Mouse (Mus musculus): ENCODE data around the gene Polr1b. TPM values are rescaled to one million over a fixed set of nuclear protein-coding genes. Genes with fewer than 3 reads are reported as not detected.

Gene Polr1b
- polyA plus RNA-seq, 1 experiment from 2014 or later: 22.1 TPM

DNA sequence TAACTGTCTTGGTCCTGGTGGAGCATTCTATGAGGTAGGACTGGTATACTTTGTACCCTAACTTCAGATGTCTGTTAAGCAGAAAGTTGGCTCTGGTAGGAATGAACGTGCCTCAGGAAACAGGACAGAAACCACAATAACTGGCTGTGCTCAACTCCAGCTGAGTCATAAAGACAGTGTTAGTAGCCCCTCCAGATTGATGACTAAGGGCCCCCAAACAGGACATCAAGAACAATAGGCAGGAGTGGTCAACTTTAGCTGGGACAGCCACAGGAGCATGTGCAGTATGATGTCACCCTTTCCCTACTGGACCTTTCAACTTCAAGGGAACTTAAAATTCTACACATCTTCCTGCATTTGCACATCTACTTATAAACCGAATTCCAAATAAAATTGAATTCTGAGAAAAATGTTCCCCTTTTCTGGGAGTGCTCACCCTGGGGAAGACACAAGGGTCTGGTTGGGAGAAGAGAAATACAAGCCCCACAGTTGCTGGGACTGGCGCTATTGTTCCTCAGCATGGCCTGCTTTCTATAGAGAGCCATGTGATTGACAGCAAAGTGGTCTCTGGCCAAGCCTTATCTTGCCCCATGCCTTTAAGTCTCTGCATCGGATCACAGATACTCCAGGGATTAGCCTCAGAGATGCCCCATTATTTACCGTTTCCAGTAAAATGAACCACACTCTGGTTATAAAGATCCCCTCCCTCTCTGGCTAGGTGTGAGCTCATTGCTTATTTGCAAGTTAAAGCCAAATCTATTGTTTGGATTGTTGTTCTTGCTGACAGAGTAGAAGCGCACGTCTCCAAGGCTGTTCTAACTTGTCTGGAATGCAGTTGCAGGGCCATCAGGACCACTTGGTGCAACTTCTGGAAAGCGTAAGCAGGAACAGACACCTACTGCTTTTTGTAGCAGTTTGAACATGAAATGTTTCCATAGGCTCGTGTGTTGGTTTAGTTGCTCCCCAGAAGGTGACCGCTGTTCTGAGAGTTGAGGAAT, 66.0 kb downstream of the Polr1b start:
- no peaks in the 10 kb centered on the region for H3K9me3 ChIP-seq (replicated peaks; ENCODE audit: control insufficient read depth, low read length)
- H3K4me1 ChIP-seq (ENCODE audit: control insufficient read depth, insufficient read depth, low read length): no peaks in the 10 kb centered on the region
- 0 out of 2 replicates have a peak overlapping the region, but pooled peaks have one; percentile 18 for H3K27ac ChIP-seq (ENCODE audit: low read length)
- no peaks in the 10 kb centered on the region for H3K36me3 ChIP-seq (ENCODE audit: control insufficient read depth, insufficient read depth, low read length)
- H3K4me2 ChIP-seq (ENCODE audit: low read depth, low read length): no peak overlapping the region
- no peak overlapping the region for H3K4me3 ChIP-seq (replicated peaks; ENCODE audit: low read length)
- H3K9ac ChIP-seq (ENCODE audit: low read length): no peak overlapping the region
- WGBS: 66% methylated on average over 10 of the region's 10 CpGs
- no peaks in the 10 kb centered on the region for H3K27me3 ChIP-seq (ENCODE audit: control insufficient read depth, insufficient read depth, low read length)
- ATAC-seq (ENCODE audit: insufficient read depth, low FRiP score): no peak

DNA sequence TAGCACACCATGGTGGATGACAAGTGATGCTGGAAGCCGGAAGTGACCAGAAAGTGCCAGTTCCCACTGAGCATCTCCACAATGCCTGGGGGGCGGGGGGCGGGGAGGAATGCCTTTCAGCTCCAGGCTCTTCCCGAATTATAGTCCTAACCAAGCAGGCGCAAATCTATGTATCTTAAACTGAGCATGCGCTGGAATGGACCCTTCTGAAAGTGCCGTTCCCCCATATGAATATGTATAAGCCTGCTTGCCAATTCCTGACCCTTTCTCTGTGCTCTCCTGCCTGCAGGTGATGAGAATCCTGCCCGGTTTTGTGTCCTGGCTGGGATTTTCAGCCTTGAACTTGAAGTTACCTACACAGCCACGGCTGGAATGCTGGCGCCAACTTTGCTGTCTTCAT, 72.6 kb downstream of the Polr1b start:
- ATAC-seq (ENCODE audit: insufficient read depth, low FRiP score): no peak
- Histone ChIP-seq H3K4me1 (ENCODE audit: control insufficient read depth, insufficient read depth, low read length) (no peaks in the 10 kb centered on the region), H3K4me3 (replicated peaks; ENCODE audit: low read length) (no peak overlapping the region), H3K9me3 (replicated peaks; ENCODE audit: control insufficient read depth, low read length) (no peaks in the 10 kb centered on the region), H3K4me2 (ENCODE audit: low read depth, low read length) (no peak overlapping the region), H3K27ac (ENCODE audit: low read length) (no peak overlapping the region), H3K27me3 (ENCODE audit: control insufficient read depth, insufficient read depth, low read length) (no peaks in the 10 kb centered on the region), H3K9ac (ENCODE audit: low read length) (no peak overlapping the region; the same call in 1 of the 2 replicates), H3K36me3 (ENCODE audit: control insufficient read depth, insufficient read depth, low read length) (no peaks in the 10 kb centered on the region)
- WGBS: 54% methylated on average over 10 of the region's 10 CpGs

DNA sequence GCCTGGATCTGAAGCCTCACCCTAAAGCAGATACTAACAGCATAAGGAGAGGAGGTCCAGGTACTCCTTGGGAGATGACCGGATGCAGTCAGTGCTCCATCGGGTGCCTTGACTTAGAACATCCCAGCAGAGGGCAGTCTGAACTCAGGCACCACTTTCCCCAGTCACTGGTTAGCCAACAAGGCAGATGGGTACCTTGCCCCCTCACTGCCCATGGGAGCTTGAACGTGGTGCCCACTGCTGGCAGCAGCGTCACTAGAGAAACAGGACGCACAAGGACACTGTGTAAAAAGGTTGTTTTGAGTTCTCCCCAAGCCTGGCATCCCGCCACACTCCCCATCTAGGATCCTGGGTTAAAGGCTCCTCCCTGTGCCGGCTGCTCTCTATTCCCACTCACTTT, 73.7 kb downstream of the Polr1b start:
- H3K36me3 ChIP-seq (ENCODE audit: control insufficient read depth, insufficient read depth, low read length): no peaks in the 10 kb centered on the region

DNA sequence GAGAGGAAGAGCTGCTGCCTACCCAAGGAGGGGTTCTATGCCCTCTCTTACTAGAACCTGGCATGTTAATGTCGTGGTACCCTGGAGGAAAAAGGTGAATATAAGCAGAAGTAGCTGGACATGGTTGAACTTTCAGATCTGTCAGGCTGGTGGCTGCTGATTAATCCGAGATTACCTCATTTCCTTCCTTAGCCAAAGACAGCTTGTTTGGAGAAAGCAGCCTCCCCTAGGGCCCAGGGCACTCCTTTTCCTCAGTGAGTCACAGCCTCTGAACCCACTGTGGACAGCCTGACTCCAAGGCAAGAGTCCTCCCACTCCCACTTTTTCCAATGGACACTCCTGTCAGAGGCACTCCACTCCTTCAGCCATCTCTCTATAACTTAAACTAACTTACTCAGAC, 74.8 kb downstream of the Polr1b start:
- H3K4me1 ChIP-seq (ENCODE audit: control insufficient read depth, insufficient read depth, low read length): no peaks in the 10 kb centered on the region
- H3K27me3 ChIP-seq (ENCODE audit: control insufficient read depth, insufficient read depth, low read length): no peaks in the 10 kb centered on the region
- H3K9me3 ChIP-seq (replicated peaks; ENCODE audit: control insufficient read depth, low read length): no peaks in the 10 kb centered on the region
- no peak overlapping the region for H3K9ac ChIP-seq (ENCODE audit: low read length)
- WGBS: 65% methylated on average over 2 of the region's 2 CpGs
- ATAC-seq (ENCODE audit: insufficient read depth, low FRiP score): no peak
- no peaks in the 10 kb centered on the region for H3K36me3 ChIP-seq (ENCODE audit: control insufficient read depth, insufficient read depth, low read length)
- H3K27ac ChIP-seq (ENCODE audit: low read length): no peak overlapping the region
- no peak overlapping the region for H3K4me3 ChIP-seq (replicated peaks; ENCODE audit: low read length)
- no peak overlapping the region for H3K4me2 ChIP-seq (ENCODE audit: low read depth, low read length)

More for the DNA sequence above, 73.7 kb downstream of the Polr1b start:
- Histone ChIP-seq H3K4me1 (ENCODE audit: control insufficient read depth, insufficient read depth, low read length) (no peaks in the 10 kb centered on the region), H3K9ac (ENCODE audit: low read length) (no peak overlapping the region), H3K4me3 (replicated peaks; ENCODE audit: low read length) (no peak overlapping the region), H3K27me3 (ENCODE audit: control insufficient read depth, insufficient read depth, low read length) (no peaks in the 10 kb centered on the region), H3K4me2 (ENCODE audit: low read depth, low read length) (no peak overlapping the region), H3K27ac (ENCODE audit: low read length) (no peak overlapping the region), H3K9me3 (replicated peaks; ENCODE audit: control insufficient read depth, low read length) (no peaks in the 10 kb centered on the region)
- WGBS: 37% methylated on average over 7 of the region's 7 CpGs
- peak; percentile 76; the same call in 1 of the 2 replicates for ATAC-seq (ENCODE audit: insufficient read depth, low FRiP score)

Other genes with a start within 250 kb of the Polr1b start
- 4.5 and 5.2 TPM in 2 replicates for gene Fbln7, start 238.0 kb upstream of the Polr1b start, polyA plus RNA-seq (2015; fragmentation: Nextera tagmentation; extraction: Ambion mirVana)
- gene Zc3h8, start 156.9 kb upstream of the Polr1b start, polyA plus RNA-seq (2015; fragmentation: Nextera tagmentation; extraction: Ambion mirVana): 5.5 and 6.1 TPM in 2 replicates
- gene Zc3h6, start 133.6 kb upstream of the Polr1b start, polyA plus RNA-seq (2015; fragmentation: Nextera tagmentation; extraction: Ambion mirVana): 0.95 and 1.5 TPM in 2 replicates
- 5.5 and 7.3 TPM in 2 replicates for gene Gm10762, start 133.3 kb upstream of the Polr1b start, polyA plus RNA-seq (2015; fragmentation: Nextera tagmentation; extraction: Ambion mirVana)
- gene Vinac1, start 52.8 kb upstream of the Polr1b start, polyA plus RNA-seq (2015; fragmentation: Nextera tagmentation; extraction: Ambion mirVana): 0.06 and 0.10 TPM in 2 replicates
- gene Ttl, start 35.1 kb upstream of the Polr1b start, polyA plus RNA-seq (2015; fragmentation: Nextera tagmentation; extraction: Ambion mirVana): 12.0 and 13.1 TPM in 2 replicates
- gene Chchd5, start 28.7 kb downstream of the Polr1b start, polyA plus RNA-seq (2015; fragmentation: Nextera tagmentation; extraction: Ambion mirVana): 21.5 and 22.4 TPM in 2 replicates
- 24.8 and 25.9 TPM in 2 replicates for gene Slc20a1, start 97.8 kb downstream of the Polr1b start, polyA plus RNA-seq (2015; fragmentation: Nextera tagmentation; extraction: Ambion mirVana)
- 35.4 and 38.5 TPM in 2 replicates for gene Ckap2l, start 196.2 kb downstream of the Polr1b start, polyA plus RNA-seq (2015; fragmentation: Nextera tagmentation; extraction: Ambion mirVana)
- 0.37 TPM in 2 replicates for gene Il1a, start 209.0 kb downstream of the Polr1b start, polyA plus RNA-seq (2015; fragmentation: Nextera tagmentation; extraction: Ambion mirVana)